Mouse (Mus musculus) lung, embryonic 15.5 days (tissue): ENCODE results near the gene AL731706.1. TPM values are rescaled to one million over a fixed set of nuclear protein-coding genes. Genes with fewer than 3 reads are reported as not detected.

Experiments used
- ATAC-seq: fragments of 200-750 bp; cut with Nextera tagmentation; 2 replicates; pipeline ENCODE4 v1.8.0; 2017; ENCODE audit warnings: moderate number of reproducible peaks, borderline replicate concordance; ENCODE audit not compliant: low FRiP score, low TSS enrichment; ENCODE audit errors: extremely low read depth
- H3K27ac ChIP-seq: fragments of 300-500 bp; sonication (generic); 2 replicates; pipeline ENCODE4 v1.5.1; 2015; ENCODE audit warnings: moderate library complexity, mild to moderate bottlenecking, inconsistent platforms
- H3K27me3 ChIP-seq: fragments of 300-500 bp; sonication (generic); 2 replicates; pipeline ENCODE4 v1.6.1; 2015; ENCODE audit warnings: inconsistent platforms
- H3K36me3 ChIP-seq: fragments of 300-500 bp; sonication (generic); 2 replicates; pipeline ENCODE4 v1.6.1; 2015; ENCODE audit warnings: inconsistent platforms
- H3K4me1 ChIP-seq: fragments of 300-500 bp; sonication (generic); 2 replicates; pipeline ENCODE4 v1.6.1; 2015; ENCODE audit warnings: inconsistent platforms
- H3K4me2 ChIP-seq: fragments of 300-500 bp; sonication (generic); 2 replicates; pipeline ENCODE4 v1.6.1; 2015; ENCODE audit warnings: inconsistent platforms, mild to moderate bottlenecking, moderate library complexity
- H3K4me3 ChIP-seq: fragments of 300-500 bp; sonication (generic); 2 replicates; pipeline ENCODE4 v1.5.1; 2015; ENCODE audit warnings: mild to moderate bottlenecking, inconsistent platforms
- H3K9ac ChIP-seq: fragments of 300-500 bp; sonication (generic); 2 replicates; pipeline ENCODE4 v1.6.1; 2015; ENCODE audit warnings: inconsistent platforms
- H3K9me3 ChIP-seq: fragments of 300-500 bp; sonication (generic); 2 replicates; pipeline ENCODE4 v1.6.1; 2016; ENCODE audit warnings: inconsistent platforms
- WGBS: fragments of 180-500 bp; shearing (Covaris S2); methylation state at CpG from one replicate; pipeline ENCODE4 v1.1.7; 2015; 5-methylcytosine and 5-hydroxymethylcytosine counted together
- polyA plus RNA-seq: library from polyadenylated mRNA; unstranded; fragments of >200 nt; fragmentation: Nextera tagmentation; extraction: Ambion mirVana; gene quantifications from 2 replicates; pipeline ENCODE4 v1.2.1, GENCODE M21; 2015

Gene AL731706.1
- polyA plus RNA-seq, 1 experiment from 2014 or later, result 25.1 TPM

DNA sequence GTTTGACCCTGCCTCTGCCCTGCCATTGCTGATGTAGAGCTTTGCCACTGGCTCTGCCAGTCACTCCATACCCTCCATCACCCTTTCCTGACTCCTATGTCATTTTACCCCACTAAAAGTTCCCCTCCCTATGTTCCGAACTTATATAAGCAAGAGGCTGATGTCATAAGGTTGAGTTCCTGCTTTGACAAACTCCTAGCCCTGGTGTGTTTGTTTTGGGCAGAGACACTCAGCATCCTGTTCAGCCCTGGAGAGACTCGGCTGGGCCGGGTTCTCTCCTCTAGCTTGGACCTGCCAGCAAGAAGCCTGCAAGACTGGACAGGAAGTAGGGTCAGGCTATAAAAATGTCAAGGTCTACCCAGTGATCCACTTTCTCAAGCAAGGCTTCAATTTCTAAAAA, 58.3 kb downstream of the AL731706.1 start:
- ATAC-seq, result no peak
- WGBS, result 38% methylated on average over 3 of the region's 3 CpGs
- H3K4me1 ChIP-seq, result 0 out of 2 replicates have a peak, but pooled peaks cover 3% of the 10 kb centered on the region
- no peak overlapping the region for H3K27ac ChIP-seq
- no peak overlapping the region for H3K9ac ChIP-seq
- no peak overlapping the region for H3K4me2 ChIP-seq
- H3K36me3 ChIP-seq, result no peaks in the 10 kb centered on the region
- no peak overlapping the region for H3K4me3 ChIP-seq
- no peaks in the 10 kb centered on the region for H3K9me3 ChIP-seq
- H3K27me3 ChIP-seq, result no peaks in the 10 kb centered on the region

Other genes starting within 250 kb of the AL731706.1 start
- gene Snap25, start 177.9 kb downstream of the AL731706.1 start, polyA plus RNA-seq, result 1.0 and 1.6 TPM in 2 replicates
- gene AL731706.2, start 5.7 kb downstream of the AL731706.1 start, polyA plus RNA-seq, result 38.9 and 39.8 TPM in 2 replicates
- gene Slx4ip, start 171 bp downstream of the AL731706.1 start, polyA plus RNA-seq, result 7.2 and 7.3 TPM in 2 replicates
- gene Mkks, start within 50 bp of the AL731706.1 start, polyA plus RNA-seq, result 11.6 and 12.1 TPM in 2 replicates
- 15.0 and 15.2 TPM in 2 replicates for gene Jag1, start 225.3 kb upstream of the AL731706.1 start, polyA plus RNA-seq